Mouse (Mus musculus) spleen, adult 2 months (tissue): ENCODE data around the gene Slc8b1.

Experiments used
- CTCF ChIP-seq: fragments of 200-500 bp; IDR thresholded peaks from 2 replicates; pipeline ENCODE4 v1.5.1; 2011; ENCODE audit warnings: mild to moderate bottlenecking, inconsistent platforms; ENCODE audit not compliant: insufficient read depth, insufficient read length, insufficient replicate concordance; ENCODE audit errors: extremely low read depth
- POLR2A ChIP-seq: fragments of 200-500 bp; IDR thresholded peaks from 2 replicates; pipeline ENCODE4 v1.6.1; 2011; ENCODE audit warnings: low read depth, low read length, inconsistent platforms

- no peak for TF ChIP-seq CTCF
- no peak for TF ChIP-seq POLR2A
These were observed 44.9 kb downstream of the Slc8b1 start for GRCm38 (mm10) chr5:120555871-120556270.
